Mouse (Mus musculus) liver, adult (tissue): ENCODE measurements around the gene B3galt1.

Experiments used
- GATA4 ChIP-seq: IDR thresholded peaks from 2 replicates; pipeline ENCODE4 v1.6.1; 2014; ENCODE audit warnings: mild to moderate bottlenecking, low read length; ENCODE audit not compliant: insufficient replicate concordance

B3galt1 gene

GRCm38 (mm10) chr2:67654847-67655246 lies 89.2 kb downstream of the B3galt1 start:
- TF ChIP-seq GATA4 = no peak

- TF ChIP-seq GATA4 = no peak
Observed at GRCm38 (mm10) chr2:67657372-67657771, 91.7 kb downstream of the B3galt1 start.

DNA sequence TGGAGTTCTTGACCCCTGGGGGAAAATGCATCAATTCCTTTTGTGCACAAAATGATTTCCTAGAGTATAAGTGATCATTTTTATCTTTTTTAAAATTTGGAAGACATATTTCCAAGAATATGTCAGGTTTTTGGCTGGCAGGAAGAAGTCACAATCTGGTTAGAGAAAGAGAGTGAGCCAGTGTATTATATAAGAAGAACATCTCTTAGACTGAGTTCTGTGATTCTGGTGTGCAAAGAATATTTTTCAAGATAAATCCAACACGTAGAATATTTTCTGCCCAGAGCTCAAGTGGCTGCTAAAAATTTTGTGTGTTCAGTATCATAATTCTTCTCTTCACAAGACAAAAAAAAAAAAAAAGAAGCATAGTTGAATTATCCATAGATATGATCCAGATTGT lies 92.4 kb downstream of the B3galt1 start:
- TF ChIP-seq GATA4 = no peak

DNA sequence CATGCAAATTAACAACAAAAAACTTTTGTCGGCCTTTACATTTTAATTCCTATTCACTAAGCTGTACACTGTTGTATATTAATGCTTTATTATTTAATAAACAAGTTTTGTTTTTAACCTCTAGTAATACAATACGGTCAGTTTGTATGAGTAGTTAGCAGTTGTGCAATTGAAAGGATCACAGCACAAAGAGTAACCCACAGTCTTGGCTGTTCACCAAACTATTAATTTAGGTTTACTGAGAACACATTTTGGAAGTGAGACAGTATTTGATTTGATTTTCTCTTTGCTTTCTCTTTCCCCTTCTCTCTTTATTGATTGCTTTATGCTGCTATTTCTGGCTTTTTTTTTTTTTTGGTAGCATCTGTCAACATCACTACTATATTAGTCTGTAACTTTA lies 106.0 kb downstream of the B3galt1 start:
- no peak for TF ChIP-seq GATA4

- no peak for TF ChIP-seq GATA4
Observed at GRCm38 (mm10) chr2:67677697-67678096, 112.0 kb downstream of the B3galt1 start.

- TF ChIP-seq GATA4 = no peak
Observed at GRCm38 (mm10) chr2:67724249-67724648, 158.6 kb downstream of the B3galt1 start.

GRCm38 (mm10) chr2:67730771-67731170 lies 165.1 kb downstream of the B3galt1 start:
- no peak for TF ChIP-seq GATA4

DNA sequence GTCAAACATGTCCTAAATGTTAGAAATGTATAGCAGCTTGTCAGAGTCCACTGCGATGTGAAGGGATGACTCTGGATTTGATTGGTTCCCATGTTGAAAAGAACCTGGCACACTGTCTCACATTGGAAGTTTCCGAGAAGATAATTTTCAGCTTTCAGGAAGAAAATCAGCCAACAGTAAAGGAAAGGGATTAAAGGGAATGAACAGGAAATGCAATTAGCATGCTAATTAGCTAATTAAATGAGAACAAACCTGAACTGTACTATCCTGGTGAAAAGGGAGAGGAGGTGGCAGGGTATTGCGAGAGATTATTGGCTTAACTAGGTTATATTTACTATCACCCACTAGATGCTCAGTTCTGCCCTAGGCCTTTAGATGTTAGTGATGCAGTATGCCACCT lies 185.9 kb downstream of the B3galt1 start:
- no peak for TF ChIP-seq GATA4

- no peak for TF ChIP-seq GATA4
Observed at GRCm38 (mm10) chr2:67756507-67756906, 190.8 kb downstream of the B3galt1 start.

DNA sequence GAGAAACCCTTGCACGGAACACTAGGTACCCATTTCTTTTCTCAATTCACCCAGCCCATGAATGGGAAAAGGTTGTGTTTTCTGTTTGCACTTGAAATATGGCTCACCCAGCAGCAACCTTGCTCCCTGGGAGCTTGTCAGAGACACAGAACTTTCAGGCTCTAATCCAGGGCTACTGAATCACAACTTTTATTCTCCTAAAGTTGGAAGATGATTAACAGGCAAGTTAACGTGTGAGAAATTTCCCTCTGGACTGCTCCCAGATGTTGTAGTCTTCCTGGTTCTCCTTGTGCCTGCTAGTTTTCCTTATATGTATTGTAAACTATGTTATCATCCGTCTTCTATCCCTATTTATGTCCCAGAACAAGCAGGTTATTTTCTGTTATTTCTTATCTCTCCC lies 221.9 kb downstream of the B3galt1 start:
- no peak for TF ChIP-seq GATA4

DNA sequence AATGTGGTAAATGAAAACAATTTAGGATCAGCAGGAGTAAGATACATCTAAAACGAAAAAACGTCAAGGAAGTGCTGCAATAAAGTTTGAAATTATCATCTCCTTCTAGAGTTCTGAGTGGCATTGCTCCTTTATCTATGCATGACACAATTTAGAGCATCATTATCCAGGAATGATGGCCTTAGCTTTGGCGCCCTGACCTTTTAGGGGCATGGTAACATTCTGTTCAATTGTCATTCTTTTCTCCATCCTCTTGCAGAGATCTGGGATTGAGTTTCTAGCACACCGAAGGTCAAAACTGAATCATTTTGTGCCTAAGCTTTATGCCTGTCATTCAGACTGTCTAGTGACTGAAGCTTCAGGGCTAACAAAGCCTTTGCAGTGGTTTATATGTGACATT lies 231.9 kb downstream of the B3galt1 start:
- no peak for TF ChIP-seq GATA4

GRCm38 (mm10) chr2:67799981-67800380 lies 234.3 kb downstream of the B3galt1 start:
- no peak for TF ChIP-seq GATA4

DNA sequence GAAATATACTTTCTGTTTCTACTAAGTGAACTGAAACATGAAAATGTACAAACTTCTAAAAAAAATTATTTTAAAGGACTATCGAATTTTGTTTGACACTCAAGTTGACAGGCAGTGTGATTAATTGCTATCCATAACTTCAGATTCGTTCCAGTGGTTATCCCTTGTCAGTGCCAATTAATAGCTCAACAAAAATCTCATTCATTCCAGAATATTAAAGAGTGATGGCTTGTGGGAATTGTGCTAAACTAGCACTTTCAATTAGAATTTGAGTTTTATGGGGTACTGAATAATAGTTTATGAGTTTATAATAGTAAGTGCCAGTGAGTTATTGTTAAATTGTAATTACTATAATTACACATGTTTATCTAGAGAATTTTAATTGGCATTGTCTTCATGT lies 250.5 kb downstream of the B3galt1 start:
- no peak for TF ChIP-seq GATA4

DNA sequence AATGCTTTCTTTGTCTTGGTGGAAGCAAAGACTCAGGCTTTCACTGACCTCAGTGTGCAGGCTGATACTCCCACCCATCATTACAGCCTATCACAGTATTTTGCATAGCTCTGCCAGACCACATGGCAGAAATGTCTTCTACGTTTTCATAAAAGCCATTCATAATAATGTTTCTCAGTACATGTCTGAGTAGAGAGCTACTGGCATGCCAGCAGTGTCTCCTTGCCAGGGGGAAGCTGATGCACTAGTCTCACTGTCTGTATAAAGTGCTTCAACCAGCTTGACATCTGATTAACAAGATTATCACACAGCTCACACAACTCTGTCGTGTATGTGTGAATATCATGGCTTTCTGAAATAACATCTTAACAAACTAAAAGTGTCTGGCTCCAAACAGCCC lies 252.3 kb downstream of the B3galt1 start:
- no peak for TF ChIP-seq GATA4

DNA sequence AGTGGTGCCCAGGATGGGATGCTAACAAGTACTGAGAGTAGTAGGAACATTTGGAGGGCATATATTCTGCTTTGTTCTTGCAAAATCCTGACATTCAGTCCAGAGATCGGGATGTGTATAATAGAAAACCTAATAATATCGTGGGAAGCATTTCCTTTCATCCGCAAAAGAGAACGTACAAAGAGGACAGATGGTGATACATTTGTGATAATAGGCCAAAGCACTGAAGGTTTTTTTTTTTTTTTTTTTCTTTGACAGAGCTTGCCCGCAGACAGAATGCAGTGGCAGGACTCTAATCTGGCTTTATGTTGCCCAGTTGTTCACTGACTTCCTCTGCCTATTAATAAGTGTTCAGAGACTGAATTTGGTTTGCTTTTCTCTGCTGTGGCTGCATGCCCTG lies 256.7 kb downstream of the B3galt1 start:
- TF ChIP-seq GATA4 = no peak

DNA sequence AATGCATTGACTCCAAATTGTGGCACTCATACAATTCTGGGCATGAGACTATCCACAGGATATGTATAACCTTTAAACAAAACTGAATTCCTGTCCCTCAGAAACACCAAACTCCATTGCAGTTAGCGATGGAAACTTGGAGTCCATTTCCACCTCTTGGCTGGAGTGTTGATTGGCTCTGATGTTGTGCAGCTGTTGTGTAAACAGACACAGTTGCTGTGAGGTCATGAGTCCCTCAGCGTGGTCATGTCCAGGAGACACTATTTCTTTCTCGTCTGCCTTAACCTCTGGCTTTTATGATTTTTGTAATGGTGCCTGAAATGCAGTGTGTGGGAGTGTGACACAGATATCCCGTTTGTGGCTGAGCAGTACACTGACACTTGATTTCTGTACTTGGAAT lies 262.0 kb downstream of the B3galt1 start:
- TF ChIP-seq GATA4 = no peak

GRCm38 (mm10) chr2:67829055-67829915 lies 263.6 kb downstream of the B3galt1 start:
- TF ChIP-seq GATA4 = no peak
